Mouse (Mus musculus) embryonic stem cell, embryonic (primary cell): ENCODE measurements around the gene Chrnd.

ENCODE experiments used
- CTCF ChIA-PET, 4 experiments: fragments of 300-600 bp in 2 of 4; fragments of 350-600 bp in 2 of 4; sonication (Branson Sonifier 250); formaldehyde crosslinking; loops; one replicate each; lab custom pipeline; 2022; ENCODE audit warnings: inconsistent platforms in 2 of 4; lab: Charles Lee
- POLR2A ChIA-PET, 4 experiments: fragments of 300-600 bp in 2 of 4; fragments of 350-600 bp in 2 of 4; sonication (Branson Sonifier 250); formaldehyde crosslinking; loops; one replicate each; lab custom pipeline; 2022; ENCODE audit warnings: antibody characterized with exemption in 4 of 4, inconsistent platforms in 1 of 4; lab: Charles Lee

The Chrnd gene

DNA sequence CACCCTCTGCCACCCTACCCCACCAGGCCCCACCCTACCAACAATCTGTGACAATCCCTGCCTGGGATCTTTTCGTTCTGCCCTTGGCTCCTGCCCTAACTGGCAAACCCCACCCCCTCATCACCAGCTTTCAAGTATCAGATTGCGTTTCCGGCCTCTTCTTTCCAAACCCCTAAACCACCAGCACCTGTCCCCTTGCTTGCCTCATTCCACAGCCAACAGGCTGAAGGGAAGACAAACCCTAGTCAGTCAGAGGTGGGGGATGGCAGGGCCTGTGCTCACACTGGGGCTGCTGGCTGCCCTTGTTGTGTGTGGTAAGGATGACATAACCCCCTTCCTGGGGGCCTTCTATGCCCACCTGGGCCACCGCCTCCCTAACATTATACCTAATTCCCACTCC, at the start of gene Chrnd:
Gene Chrnd (plus strand): TSS at position 179 of the 400 bp plus-strand sequence.
- ChIA-PET CTCF (interaction anchor here in 2 of 4 experiments (0.6 to 1.4 kb wide), 4 partner anchors 15 to 119 kb away, joined by 3 to 4 read pairs (median 4); no protein-coding TSS in a partner anchor), POLR2A (interaction anchor here in 3 of 4 experiments (0.6 to 1.3 kb wide), 9 partner anchors 10 to 666 kb away, joined by 3 to 7 read pairs (median 4); no protein-coding TSS in a partner anchor)

DNA sequence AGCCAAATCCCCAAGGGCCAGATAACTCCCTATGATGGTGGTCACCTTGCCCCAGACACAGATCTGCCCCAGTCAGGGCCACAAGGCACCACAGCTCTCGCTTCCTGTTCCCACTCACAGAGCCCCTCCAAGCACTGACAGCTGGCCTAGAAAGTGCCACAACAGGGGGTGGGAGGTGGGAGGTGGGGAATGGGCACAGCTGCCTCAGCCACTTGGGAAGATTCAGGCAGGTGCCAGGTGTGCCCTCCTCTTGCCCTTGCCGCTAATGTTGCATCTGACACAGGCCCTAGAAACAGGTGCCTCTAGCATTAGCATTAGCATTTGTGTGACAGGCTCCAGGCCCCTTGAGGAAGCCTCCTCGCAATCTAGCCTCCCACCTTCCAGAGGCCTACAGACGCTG, 48.9 kb upstream of the Chrnd start:
- POLR2A ChIA-PET = interaction anchor here in 1 of 4 experiments (1.0 kb wide), 1 partner anchor 10 kb away, joined by 3 read pairs; no protein-coding TSS in a partner anchor
- CTCF ChIA-PET = interaction anchor here in 1 of 4 experiments (1.5 to 1.6 kb wide), 2 partner anchors 12 to 17 kb away, joined by 3 read pairs; partner anchors contain the start of gene Akp3

DNA sequence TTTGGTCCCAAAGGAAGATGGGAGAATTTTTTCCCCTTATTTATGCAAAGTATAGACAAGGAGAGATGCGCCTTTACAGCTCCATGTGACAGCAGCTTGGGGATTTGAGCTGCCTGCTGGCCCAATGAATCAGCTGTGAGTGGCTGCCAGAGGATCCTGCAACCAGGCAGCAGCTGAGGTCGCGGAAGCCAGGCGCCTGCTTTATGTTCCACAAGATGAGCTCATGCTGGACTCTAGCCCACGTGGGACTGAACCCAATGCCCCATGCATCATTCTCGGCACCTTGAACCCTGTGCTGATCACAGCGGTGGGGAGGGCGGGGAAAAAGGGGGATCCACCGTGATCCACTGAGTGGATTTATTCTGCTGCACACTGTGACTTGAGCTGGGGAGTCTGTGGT, 48.0 kb upstream of the Chrnd start:
- ChIA-PET POLR2A (interaction anchor here in 2 of 4 experiments (0.5 to 1.3 kb wide), 5 partner anchors 11 to 606 kb away, joined by 3 to 4 read pairs (median 3); no protein-coding TSS in a partner anchor), CTCF (interaction anchor here in 2 of 4 experiments (0.6 to 1.6 kb wide), 3 partner anchors 13 to 18 kb away, joined by 3 to 4 read pairs (median 3); partner anchors contain the start of gene Akp3 (in 1 of the 2))

DNA sequence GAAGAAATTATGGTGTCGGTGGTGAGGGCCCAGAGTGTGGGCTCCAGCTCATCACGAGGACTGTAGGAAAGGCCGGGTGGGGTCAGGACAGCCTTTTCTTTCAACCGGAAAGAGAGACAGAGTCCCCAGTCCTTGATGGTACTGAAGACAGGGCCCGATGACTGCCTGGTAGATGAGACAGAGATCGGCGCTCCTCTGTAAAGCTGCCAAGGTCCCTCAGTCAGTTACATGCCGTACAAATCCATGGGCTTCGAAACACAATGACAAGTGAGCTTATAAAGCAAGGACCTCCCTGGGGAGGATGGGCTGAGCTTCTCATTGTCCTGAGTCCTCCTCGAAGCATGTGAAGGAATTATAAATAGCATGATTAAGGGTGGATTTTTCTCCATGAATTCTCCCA, 47.3 kb upstream of the Chrnd start:
- POLR2A ChIA-PET = interaction anchor here in 2 of 4 experiments (1.3 kb wide), 2 partner anchors 15 kb away, joined by 3 read pairs; no protein-coding TSS in a partner anchor
- CTCF ChIA-PET = interaction anchor here in 2 of 4 experiments (0.6 to 1.6 kb wide), 2 partner anchors 13 to 14 kb away, joined by 3 to 4 read pairs; no protein-coding TSS in a partner anchor

DNA sequence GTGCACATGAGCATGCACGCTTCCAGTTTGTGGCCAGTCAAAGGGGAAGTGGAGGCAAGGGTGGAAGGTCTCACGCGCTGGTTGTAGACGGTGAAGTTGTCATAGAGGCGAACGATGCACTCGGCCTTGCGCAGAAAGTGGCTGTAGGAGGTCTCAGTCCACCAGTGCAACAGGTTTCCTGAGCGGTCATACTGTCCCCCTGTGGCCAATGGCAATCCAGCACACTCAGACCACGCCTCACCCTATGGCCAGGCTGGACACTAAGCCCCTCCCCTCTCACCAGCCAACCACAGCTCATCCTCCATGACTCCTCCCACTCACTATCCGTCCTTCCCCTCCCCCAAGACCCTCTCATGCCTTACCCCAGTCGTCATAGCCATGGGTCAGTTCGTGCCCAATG, 41.0 kb upstream of the Chrnd start:
- ChIA-PET POLR2A (interaction anchor here in 2 of 4 experiments (0.9 to 1.9 kb wide), 8 partner anchors 17 to 567 kb away, joined by 3 to 8 read pairs (median 4); partner anchors contain the start of gene Pde6d (in 1 of the 2)), CTCF (interaction anchor here in 2 of 4 experiments (0.7 to 1.2 kb wide), 5 partner anchors 20 to 533 kb away, joined by 3 to 4 read pairs (median 3); no protein-coding TSS in a partner anchor)

DNA sequence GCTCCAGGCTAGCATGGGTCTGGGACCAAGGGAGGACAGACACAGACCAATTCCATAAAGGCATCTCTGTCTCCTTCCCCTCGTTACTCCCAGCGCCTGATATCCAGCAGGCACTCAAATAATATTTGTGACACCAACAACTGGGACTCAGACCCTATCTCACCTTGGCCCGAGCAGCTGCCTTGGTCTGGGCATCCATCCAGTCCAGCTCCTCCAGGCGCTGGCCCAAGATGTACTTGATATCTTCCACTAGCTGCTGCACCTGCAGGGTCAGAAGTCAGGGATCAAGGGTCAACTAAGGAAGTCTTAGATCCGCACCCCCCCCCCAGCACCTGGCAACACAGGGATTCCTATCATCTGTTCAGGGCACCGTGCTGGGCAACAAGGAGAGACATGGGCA, 39.1 kb upstream of the Chrnd start:
- CTCF ChIA-PET = interaction anchor here in 3 of 4 experiments (0.5 to 0.9 kb wide), 3 partner anchors 15 to 33 kb away, joined by 3 to 5 read pairs (median 3); no protein-coding TSS in a partner anchor

DNA sequence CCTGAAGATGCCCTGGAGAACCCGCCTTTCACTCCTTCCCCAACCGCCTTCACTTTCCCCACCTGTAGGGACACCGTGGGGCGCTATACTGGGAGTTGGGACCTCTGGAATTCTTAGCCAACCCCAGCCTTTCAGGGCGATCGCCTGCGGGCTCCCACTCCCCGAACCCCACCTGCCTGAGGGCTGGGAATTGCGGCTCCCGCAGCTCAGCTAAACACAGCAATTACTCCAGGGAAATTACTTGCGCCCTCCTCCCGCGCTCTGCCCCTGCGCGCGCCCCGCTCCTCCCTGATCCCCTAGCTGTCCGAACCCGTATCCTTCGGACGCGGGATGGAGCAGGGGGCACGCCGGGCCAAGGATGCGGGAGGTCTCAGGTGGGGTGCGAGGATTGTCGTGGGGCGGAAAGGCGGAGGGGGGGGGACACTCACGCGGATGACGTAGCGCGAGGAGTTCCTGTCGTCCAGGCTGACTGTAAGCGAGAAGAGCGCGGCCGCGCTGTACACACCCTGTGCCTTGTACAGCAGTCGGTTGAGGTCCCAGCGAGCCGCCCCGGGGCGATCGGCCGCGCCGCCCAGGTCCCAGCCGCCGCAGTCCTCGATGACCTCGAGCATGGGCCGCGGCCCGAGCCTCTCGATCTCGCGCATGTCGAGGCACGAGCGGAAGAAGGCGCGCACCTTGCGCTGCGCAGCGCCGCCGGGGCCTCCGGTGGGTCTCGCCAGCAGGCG, 36.5 kb upstream of the Chrnd start:
- CTCF ChIA-PET = interaction anchor here in 2 of 4 experiments (0.7 to 1.8 kb wide), 3 partner anchors 22 to 1188 kb away, joined by 3 to 4 read pairs (median 3); no protein-coding TSS in a partner anchor
- POLR2A ChIA-PET = interaction anchor here (0.6 to 2.5 kb wide), 4 partner anchors 14 to 359 kb away, joined by 4 to 9 read pairs (median 6); no protein-coding TSS in a partner anchor

More for the DNA sequence above, 39.1 kb upstream of the Chrnd start:
- POLR2A ChIA-PET = interaction anchor here in 1 of 4 experiments (1.0 to 2.4 kb wide), 4 partner anchors 10 to 35 kb away, joined by 3 to 7 read pairs (median 6); no protein-coding TSS in a partner anchor

DNA sequence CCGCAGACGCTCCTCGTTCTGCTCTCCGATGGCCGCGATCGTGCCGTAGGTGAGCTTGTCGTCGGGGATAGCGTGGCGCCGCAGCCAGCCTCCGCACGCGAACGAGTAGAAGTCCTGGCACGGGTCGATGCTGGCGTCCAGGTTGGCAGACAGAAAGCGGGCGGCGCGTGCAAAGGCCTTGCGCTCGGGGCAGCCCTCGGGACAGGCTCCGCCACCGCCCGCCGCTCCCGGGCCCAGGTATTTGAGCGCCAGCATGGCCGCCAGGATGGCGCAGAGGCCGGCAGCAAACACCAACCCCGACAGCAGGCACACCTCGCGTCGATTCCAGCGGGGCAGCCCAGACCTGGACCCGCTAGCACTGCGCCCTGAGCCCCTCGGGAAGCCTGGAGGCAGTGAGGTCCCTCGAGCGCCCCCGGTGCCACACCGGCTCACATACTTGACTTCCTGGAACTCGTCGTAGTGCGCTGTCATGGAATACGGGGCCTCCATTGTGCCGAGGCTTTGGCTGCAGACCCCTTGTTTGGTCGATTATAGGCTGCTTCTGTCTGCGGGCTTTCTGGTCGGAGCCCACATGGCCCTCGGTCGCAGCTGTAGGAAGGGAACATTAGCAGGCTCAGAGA, 35.8 kb upstream of the Chrnd start:
- POLR2A ChIA-PET = interaction anchor here in 2 of 4 experiments (0.6 to 2.5 kb wide), 2 partner anchors 14 to 32 kb away, joined by 6 to 9 read pairs; no protein-coding TSS in a partner anchor
- CTCF ChIA-PET = interaction anchor here in 1 of 4 experiments (0.9 to 1.8 kb wide), 2 partner anchors 21 to 33 kb away, joined by 3 to 4 read pairs; no protein-coding TSS in a partner anchor

DNA sequence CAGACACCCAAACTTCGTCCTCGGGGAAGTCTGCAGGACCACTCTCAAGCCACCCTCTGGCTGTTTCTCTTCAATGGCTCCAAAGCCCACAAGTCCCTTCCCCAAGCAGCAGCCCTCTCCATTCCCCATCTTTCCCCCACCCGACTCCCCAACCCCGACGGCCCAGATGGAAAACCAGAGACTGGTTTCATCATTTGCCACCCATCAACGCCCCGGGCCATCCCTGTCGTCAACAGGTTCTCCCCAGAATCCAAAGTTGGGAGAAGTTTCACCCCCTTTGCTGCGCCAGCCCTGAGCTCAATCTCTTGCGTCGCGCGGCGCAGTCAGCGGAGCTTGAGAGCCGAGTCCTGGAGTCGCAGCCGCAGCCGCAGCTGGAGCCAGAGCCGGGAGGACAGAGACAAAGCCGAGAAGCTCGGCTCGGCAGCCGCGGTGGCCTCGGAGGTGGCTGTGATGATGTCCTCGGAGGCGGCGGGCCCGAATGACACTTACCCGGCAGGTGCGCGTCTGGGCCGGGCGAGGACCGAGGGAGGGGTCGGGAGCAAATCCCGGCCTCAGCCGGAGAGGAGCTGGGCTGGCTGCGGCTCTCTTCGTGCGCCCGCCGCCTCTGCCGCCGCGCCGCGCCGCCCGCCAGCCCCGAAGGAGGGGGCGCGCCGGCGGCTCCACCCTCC, 34.7 kb upstream of the Chrnd start:
- POLR2A ChIA-PET = interaction anchor here in 3 of 4 experiments (0.6 to 2.7 kb wide), 17 partner anchors 8 to 733 kb away, joined by 3 to 11 read pairs (median 3); partner anchors contain the start of genes Gigyf2 (in 1 of the 3) and Pde6d (in 1 of the 3)

DNA sequence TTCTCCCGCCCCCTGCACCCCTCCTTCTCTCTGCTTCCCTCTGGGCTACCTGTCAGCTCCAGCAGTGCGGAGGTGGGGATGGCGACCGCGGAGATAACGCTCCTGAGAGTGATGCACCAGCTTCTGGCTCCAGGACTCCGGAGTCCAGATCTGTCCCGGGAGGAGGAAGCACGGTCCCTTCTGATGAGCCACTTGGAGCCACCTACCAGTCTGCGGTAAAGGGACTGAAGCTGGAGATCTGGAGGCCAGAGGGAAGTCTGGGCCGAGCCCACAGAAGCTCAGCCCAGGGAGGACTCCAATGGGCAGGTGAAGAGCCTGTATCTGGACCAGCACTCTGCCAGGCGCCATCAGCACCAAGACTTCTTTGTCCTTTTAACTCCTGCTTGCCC, 34.2 kb upstream of the Chrnd start, which contains the start of gene Ecel1:
Gene Ecel1 (minus strand): TSS at position 323 of the 389 bp plus-strand sequence.
- CTCF ChIA-PET = interaction anchor here in 3 of 4 experiments (0.6 to 1.3 kb wide), 8 partner anchors 17 to 166 kb away, joined by 3 to 12 read pairs (median 3); no protein-coding TSS in a partner anchor
- POLR2A ChIA-PET = interaction anchor here in 3 of 4 experiments (0.6 to 2.7 kb wide), 16 partner anchors 9 to 733 kb away, joined by 3 to 11 read pairs (median 3); partner anchors contain the start of genes Gigyf2 (in 1 of the 3) and Pde6d (in 1 of the 3)

More for the DNA sequence above, 34.7 kb upstream of the Chrnd start:
- CTCF ChIA-PET = interaction anchor here in 3 of 4 experiments (0.6 to 1.3 kb wide), 11 partner anchors 18 to 165 kb away, joined by 3 to 12 read pairs (median 3); no protein-coding TSS in a partner anchor

DNA sequence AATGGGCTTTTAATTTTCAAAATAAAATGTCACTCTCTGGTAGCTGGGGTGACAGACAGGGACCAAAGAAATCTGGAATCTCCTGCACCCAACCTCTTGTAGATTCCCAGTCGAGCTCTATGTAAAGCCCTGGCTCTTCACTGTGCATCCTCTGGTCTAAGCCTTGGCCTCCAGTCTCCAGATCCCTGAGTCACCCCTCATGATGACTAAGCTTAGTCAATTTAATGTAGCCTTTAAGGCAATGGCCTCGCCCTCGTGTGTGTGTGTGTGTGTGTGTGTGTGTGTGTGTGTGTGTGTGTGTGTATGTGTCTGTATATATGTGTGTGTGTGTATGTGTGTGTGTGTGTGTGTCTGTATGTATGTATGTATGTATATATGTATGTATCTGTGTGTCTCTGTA, 31.0 kb upstream of the Chrnd start:
- CTCF ChIA-PET = interaction anchor here in 1 of 4 experiments (0.6 kb wide), 1 partner anchor 1814 kb away, joined by 5 read pairs; no protein-coding TSS in a partner anchor
- POLR2A ChIA-PET = interaction anchor here in 1 of 4 experiments (0.6 kb wide), 2 partner anchors 375 to 1908 kb away, joined by 3 read pairs; no protein-coding TSS in a partner anchor

DNA sequence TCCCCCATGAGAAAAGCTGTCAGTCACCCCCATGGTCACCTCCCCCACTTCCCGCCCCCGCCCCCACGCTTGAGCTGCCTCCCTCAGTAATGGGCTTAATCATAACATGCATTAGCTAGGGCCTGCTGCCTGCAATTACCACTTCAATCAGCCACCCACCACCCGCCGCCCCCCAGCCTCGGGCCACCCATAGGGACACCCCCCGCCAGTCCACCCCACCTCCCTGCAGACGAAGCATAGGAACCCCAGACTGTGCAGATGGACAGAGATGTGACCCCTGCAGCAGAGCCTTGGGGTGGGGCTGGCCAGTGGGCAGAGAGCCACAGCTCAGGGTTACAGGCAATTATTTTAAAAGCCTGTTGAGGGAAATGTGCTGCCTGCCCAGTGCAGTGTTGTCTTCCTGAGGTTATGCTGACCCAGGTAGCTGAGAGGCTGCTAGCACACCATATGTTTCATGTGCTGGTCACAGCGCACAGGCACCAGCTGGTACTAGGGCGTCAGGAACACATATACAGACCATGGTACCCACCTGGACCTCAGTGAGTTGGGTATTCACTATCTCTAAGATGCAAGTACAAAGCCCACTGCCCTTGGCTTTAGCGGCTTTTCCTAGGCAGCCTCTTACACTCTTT, 26.1 kb upstream of the Chrnd start:
- ChIA-PET CTCF (interaction anchor here in 2 of 4 experiments (0.6 to 1.1 kb wide), 4 partner anchors 9 to 468 kb away, joined by 3 to 5 read pairs (median 4); no protein-coding TSS in a partner anchor), POLR2A (interaction anchor here in 3 of 4 experiments (0.6 to 2.0 kb wide), 3 partner anchors 8 to 493 kb away, joined by 3 to 11 read pairs (median 6); partner anchors contain the start of gene Ecel1 (in 1 of the 3))

DNA sequence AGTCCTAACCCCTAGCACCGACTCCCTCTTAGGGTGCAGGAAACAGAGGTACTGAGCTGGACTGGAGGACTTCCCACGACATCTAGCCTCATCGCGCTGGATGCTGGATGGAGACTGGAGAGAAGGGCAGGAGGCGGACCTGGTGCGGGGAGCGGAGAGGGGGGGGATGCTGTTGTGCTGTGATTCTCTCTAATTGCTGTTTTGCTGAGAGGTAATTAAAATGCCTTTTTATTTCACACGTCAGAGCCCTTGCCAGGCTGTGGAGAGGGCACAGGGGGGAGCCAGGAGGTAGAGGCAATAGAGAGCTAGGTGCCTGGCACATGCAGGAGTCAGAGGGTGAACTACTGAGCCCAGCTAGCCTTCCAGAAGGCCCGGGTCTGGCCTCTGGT, 25.6 kb upstream of the Chrnd start:
- CTCF ChIA-PET = interaction anchor here in 2 of 4 experiments (0.6 to 1.5 kb wide), 3 partner anchors 9 to 468 kb away, joined by 3 read pairs; no protein-coding TSS in a partner anchor
- POLR2A ChIA-PET = interaction anchor here in 2 of 4 experiments (0.7 to 2.0 kb wide), 2 partner anchors 8 to 456 kb away, joined by 3 to 11 read pairs; partner anchors contain the start of gene Ecel1 (in 1 of the 2)

DNA sequence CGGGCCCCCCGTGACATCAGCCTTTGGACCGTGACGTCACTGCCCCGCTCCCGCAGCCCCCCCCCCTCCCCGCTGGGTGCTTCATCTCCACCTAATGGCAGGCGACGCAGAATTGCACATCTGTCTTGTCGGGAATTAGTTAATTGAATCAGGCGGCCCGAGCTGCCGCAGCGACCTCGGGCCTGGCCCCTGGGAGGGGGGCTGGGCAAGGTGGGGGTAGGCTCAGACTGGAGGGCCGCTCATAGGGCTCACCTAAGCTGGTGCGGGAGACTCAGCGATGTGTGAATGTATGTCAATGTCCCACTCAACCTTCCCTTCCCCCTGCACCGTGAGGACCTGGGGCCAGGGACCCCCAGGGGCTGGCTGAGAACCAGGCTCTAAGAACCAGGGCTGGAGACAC, 19.9 kb upstream of the Chrnd start:
- POLR2A ChIA-PET = interaction anchor here in 2 of 4 experiments (0.8 to 2.6 kb wide), 3 partner anchors 14 to 16 kb away, joined by 3 to 8 read pairs (median 3); partner anchors contain the start of gene Ecel1 (in 2 of the 2)
- CTCF ChIA-PET = interaction anchor here in 3 of 4 experiments (0.6 to 1.7 kb wide), 7 partner anchors 14 to 97 kb away, joined by 3 to 7 read pairs (median 3); no protein-coding TSS in a partner anchor

DNA sequence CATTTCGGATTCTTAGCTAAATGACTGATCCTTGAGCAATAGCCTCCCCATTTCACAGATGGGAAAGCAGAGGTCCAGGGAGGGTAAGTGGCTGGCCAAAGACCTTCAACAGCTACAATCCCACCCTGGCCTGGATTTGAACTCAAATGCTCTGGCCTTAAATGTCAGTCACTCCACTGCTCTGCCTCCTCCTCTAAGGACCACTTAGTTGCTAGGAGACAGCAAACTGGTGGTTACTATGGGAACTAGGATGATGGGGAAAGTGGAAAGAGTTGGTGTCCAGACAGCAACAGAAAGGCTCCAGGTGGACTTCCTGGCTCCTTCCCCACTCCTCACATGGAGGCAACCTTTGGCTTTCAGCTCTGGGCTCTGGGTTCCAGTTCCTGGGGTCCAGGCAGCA, 19.1 kb upstream of the Chrnd start:
- CTCF ChIA-PET = interaction anchor here in 2 of 4 experiments (1.0 to 1.7 kb wide), 3 partner anchors 14 to 16 kb away, joined by 3 to 7 read pairs (median 7); no protein-coding TSS in a partner anchor
- POLR2A ChIA-PET = interaction anchor here in 1 of 4 experiments (0.8 kb wide), 1 partner anchor 15 kb away, joined by 3 read pairs; the partner anchor contains the start of gene Ecel1
